Mouse (Mus musculus): ENCODE results near the gene Mpeg1. TPM values are rescaled to one million over a fixed set of nuclear protein-coding genes. Genes with fewer than 3 reads are reported as not detected.

Gene Mpeg1
- polyA plus RNA-seq, 1 experiment = 0.02 TPM

DNA sequence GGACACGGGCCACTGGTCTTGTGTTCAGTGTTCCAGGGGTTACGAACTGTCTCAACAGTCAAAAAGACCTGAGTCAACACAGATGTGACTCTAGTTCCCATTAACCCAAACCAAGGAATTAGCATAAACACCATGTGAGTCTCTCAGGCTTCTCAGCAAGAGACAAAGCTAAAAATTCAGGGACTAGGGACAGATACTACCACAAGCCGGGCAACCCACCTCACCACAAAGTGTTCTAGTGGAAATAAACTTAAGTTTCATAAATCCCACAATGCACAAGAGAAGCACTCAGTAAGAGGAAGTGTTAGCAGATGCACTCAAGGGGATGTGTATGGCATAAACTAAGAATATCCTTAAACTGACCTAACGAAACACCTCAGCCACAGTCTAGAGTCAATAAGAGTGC, 25.6 kb upstream of the Mpeg1 start:
- Histone ChIP-seq H3K4me3 (replicated peaks) (no peak overlapping the region), H3K27me3 (ENCODE audit: control insufficient read depth) (no peaks in the 10 kb centered on the region), H3K4me1 (ENCODE audit: control insufficient read depth) (no peaks in the 10 kb centered on the region), H3K9me3 (ENCODE audit: control insufficient read depth, low read length) (no peaks in the 10 kb centered on the region), H3K36me3 (ENCODE audit: control insufficient read depth) (no peaks in the 10 kb centered on the region)
- TF ChIP-seq TAL1 (IDR thresholded peaks at IDR 0.05; ENCODE audit: low read length) = no peak
- TF ChIP-seq GATA1 (IDR thresholded peaks at IDR 0.05; ENCODE audit: low read length) = no peak

DNA sequence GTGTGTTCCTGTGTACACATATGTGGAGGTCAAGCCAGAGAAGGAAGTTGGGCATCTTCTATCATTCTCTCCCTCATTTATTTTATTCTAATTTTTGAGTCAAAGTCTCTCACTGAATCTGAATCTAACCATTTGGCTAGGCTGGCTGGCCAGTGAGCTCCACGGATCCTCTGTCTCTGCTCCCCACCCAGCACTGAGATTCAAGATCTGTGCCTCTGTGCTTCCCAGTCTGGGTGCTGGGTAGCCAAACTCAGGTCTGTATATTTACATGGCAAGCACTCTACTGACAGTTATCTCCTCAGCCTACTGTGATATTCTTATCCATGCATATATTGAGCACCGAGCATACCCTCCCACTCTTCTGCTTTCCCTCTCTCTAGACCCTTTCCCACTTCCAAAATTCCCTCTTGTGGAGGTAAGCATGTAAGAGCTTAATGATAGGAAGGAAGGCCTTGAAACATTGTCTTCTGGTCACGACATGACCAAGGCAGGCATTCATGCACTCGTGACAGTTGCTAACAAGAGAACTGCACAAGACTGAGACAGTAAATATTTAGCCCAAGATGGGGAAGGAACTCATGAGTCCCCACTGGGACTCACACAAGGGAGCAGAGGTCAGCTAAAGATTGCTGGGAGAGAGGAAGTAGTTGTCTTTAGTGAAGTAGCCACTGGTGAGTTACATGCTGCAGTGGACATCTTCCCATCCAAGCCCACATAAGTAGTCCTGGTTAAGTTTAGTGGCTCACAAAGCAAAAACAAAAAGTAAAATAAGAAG, 24.6 kb upstream of the Mpeg1 start:
- no peaks in the 10 kb centered on the region for H3K9me3 ChIP-seq (ENCODE audit: control insufficient read depth, low read length)

DNA sequence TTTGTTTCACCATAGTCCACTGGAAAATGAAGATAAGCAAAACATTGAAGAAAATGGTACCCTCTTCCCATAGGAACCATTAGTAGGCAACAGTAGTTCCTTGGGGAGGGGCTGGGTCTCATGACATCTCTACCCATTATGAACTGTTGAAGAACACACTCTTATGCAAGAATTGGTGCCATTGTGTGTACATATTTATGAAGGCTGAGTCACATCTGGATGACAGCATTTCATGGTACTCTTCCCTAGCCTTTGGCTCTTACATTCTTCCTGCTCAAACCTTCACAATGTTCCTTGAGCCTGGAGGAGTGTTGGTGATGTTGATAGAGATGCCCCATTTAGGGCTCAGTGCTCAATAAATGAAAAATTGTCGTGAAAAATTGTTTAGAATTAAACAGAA, 21.0 kb upstream of the Mpeg1 start:
- TF ChIP-seq TAL1 (IDR thresholded peaks at IDR 0.05; ENCODE audit: low read length) (no peak), GATA1 (IDR thresholded peaks at IDR 0.05; ENCODE audit: low read length) (no peak)
- Histone ChIP-seq H3K4me1 (ENCODE audit: control insufficient read depth) (no peaks in the 10 kb centered on the region), H3K9me3 (ENCODE audit: control insufficient read depth, low read length) (no peaks in the 10 kb centered on the region)

More for the DNA sequence above, 24.6 kb upstream of the Mpeg1 start:
- Histone ChIP-seq H3K4me1 (ENCODE audit: control insufficient read depth) (no peaks in the 10 kb centered on the region), H3K36me3 (ENCODE audit: control insufficient read depth) (no peaks in the 10 kb centered on the region), H3K4me3 (replicated peaks) (no peak overlapping the region), H3K27me3 (ENCODE audit: control insufficient read depth) (no peaks in the 10 kb centered on the region)
- TF ChIP-seq TAL1 (IDR thresholded peaks at IDR 0.05; ENCODE audit: low read length) (no peak), GATA1 (IDR thresholded peaks at IDR 0.05; ENCODE audit: low read length) (no peak)

DNA sequence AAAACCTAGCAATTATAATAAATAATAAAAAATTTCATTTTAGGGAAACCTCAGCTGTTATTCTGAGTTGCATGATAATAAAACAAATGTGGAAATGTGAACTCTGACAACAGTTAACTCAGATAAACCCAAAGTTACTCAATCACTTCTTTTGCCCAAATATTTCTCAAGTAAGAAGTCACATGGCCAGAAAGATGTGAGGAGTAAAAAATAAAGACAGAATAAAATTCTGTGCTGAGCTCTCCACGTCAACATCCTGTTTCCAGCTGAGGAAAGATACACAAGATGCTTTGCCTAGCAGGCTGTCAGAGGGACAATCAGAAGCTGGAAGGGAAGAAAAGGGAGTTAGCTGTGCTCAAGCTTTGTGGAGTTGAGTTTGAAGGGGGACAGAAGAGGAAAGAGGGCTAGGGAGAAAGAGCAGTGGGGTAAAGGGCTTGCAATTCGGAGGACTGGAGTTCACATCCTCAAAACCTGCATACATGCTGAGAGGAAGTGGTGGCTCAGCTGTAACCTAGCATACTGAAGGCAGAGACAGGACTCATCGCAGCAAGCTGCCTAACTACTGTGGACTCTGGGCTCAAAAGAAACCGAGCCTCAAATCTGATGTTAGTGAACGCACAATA, 20.4 kb upstream of the Mpeg1 start:
- Histone ChIP-seq H3K4me3 (replicated peaks) (no peak overlapping the region), H3K9me3 (ENCODE audit: control insufficient read depth, low read length) (no peaks in the 10 kb centered on the region), H3K36me3 (ENCODE audit: control insufficient read depth) (no peaks in the 10 kb centered on the region), H3K27me3 (ENCODE audit: control insufficient read depth) (no peaks in the 10 kb centered on the region), H3K4me1 (ENCODE audit: control insufficient read depth) (no peaks in the 10 kb centered on the region)
- no peak for TF ChIP-seq GATA1 (IDR thresholded peaks at IDR 0.05; ENCODE audit: low read length)
- TF ChIP-seq TAL1 (IDR thresholded peaks at IDR 0.05; ENCODE audit: low read length) = no peak

More for the DNA sequence above, 21.0 kb upstream of the Mpeg1 start:
- H3K4me3 ChIP-seq (replicated peaks) = no peak overlapping the region
- no peaks in the 10 kb centered on the region for H3K36me3 ChIP-seq (ENCODE audit: control insufficient read depth)
- no peaks in the 10 kb centered on the region for H3K27me3 ChIP-seq (ENCODE audit: control insufficient read depth)

DNA sequence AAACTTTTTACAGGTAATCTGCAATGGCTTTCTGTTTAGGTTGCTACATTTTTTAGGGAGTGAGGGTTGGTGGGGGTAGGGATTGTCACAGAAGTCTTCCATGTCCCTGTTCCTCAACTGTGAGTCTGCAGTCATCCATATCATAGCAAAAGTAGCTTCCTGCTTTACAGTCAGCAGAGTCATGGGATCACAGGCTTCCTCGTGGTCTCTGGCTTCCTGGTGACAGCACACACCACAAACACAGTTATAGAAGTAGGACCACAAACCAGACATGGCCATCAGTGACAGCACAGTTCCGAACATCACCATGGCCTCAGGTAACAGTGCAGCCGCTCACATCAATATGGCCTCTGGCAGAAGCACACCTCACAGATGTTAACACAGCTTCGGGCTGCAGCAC, 18.0 kb upstream of the Mpeg1 start:
- Histone ChIP-seq H3K36me3 (ENCODE audit: control insufficient read depth) (no peaks in the 10 kb centered on the region), H3K9me3 (ENCODE audit: control insufficient read depth, low read length) (no peaks in the 10 kb centered on the region), H3K4me3 (replicated peaks) (no peak overlapping the region), H3K27me3 (ENCODE audit: control insufficient read depth) (no peaks in the 10 kb centered on the region), H3K4me1 (ENCODE audit: control insufficient read depth) (no peaks in the 10 kb centered on the region)
- TF ChIP-seq GATA1 (IDR thresholded peaks at IDR 0.05; ENCODE audit: low read length) (no peak), TAL1 (IDR thresholded peaks at IDR 0.05; ENCODE audit: low read length) (no peak)

DNA sequence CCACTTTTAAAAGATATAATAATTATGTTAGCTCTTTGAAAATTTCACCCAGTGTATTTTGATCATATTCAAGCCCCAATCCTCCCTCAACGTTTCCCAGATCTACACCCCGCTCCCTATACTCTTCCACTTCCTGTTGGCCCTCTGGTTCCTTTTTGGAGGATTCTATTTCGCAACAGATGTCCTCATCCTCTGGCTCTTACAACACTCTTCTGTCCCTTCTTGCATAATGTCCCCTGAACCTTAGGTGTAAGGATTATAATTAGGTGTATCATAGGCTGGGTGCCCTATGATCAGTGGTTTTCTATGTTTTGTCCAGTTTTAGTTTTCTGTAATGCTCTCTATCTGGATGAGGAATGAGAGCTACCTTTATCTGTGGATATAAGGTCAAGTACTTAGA, 15.6 kb upstream of the Mpeg1 start:
- Histone ChIP-seq H3K36me3 (ENCODE audit: control insufficient read depth) (no peaks in the 10 kb centered on the region), H3K9me3 (ENCODE audit: control insufficient read depth, low read length) (no peaks in the 10 kb centered on the region), H3K4me3 (replicated peaks) (no peak overlapping the region), H3K27me3 (ENCODE audit: control insufficient read depth) (no peaks in the 10 kb centered on the region), H3K4me1 (ENCODE audit: control insufficient read depth) (no peaks in the 10 kb centered on the region)
- TF ChIP-seq TAL1 (IDR thresholded peaks at IDR 0.05; ENCODE audit: low read length) (no peak), GATA1 (IDR thresholded peaks at IDR 0.05; ENCODE audit: low read length) (no peak)

DNA sequence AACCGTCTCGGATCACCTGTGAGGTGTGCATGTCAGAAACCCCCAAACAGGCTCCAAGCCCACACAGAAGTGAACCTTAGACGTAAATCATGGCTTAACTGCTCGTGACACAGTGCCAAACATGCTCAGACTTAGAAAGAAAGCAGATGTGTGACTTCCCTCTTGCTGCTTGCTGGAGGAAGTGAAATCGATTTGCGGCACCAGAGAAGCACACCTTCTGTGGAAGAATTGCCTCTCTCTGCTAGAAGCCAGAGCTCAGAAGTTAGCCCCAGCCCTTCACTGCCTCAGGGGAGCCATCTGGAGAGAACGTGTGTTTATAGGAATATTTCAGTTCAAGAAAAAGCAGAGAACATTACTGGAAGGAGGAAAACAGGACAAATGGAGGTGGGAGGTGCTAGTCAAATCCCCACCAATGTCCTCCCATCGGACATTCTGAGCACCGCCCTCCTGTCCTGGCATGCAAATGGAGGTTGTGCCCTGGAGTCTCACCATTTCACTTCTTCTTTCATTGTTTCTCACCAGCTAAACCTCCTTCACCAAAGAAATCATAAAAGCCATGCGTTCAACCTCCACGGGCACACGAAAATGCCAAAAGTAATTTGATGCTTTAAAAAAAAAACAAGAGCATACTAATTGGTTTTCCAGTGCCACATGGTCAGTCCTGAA, 3.0 kb upstream of the Mpeg1 start:
- no peaks in the 10 kb centered on the region for H3K27me3 ChIP-seq (ENCODE audit: control insufficient read depth)
- H3K4me3 ChIP-seq (replicated peaks) = no peak overlapping the region
- no peak for TF ChIP-seq TAL1 (IDR thresholded peaks at IDR 0.05; ENCODE audit: low read length)
- no peak for TF ChIP-seq GATA1 (IDR thresholded peaks at IDR 0.05; ENCODE audit: low read length)
- no peaks in the 10 kb centered on the region for H3K9me3 ChIP-seq (ENCODE audit: control insufficient read depth, low read length)
- H3K36me3 ChIP-seq (ENCODE audit: control insufficient read depth) = no peaks in the 10 kb centered on the region
- H3K4me1 ChIP-seq (ENCODE audit: control insufficient read depth) = no peaks in the 10 kb centered on the region

DNA sequence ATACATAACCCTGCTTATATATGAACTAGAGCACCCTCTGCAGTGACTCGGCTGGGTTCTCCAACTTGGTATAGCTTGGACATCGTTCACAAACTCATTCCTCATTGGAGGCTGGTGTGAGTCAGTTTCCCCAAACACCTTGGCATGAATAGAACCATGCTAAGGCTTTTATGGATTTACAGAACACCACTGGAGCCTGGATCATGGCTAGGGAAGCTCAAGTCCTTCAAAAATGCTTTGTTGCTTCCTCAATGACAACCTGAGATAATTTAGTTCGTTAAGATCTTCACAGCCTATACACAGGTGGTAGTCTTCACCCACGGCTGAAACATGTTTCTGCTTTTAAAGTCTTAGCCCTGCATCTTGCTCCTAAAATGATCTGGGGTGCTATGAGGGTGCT, 1.1 kb upstream of the Mpeg1 start:
- no peaks in the 10 kb centered on the region for H3K36me3 ChIP-seq (ENCODE audit: control insufficient read depth)
- H3K9me3 ChIP-seq (ENCODE audit: control insufficient read depth, low read length) = no peaks in the 10 kb centered on the region
- H3K4me1 ChIP-seq (ENCODE audit: control insufficient read depth) = no peaks in the 10 kb centered on the region
- H3K4me3 ChIP-seq (replicated peaks) = no peak overlapping the region
- H3K27me3 ChIP-seq (ENCODE audit: control insufficient read depth) = no peaks in the 10 kb centered on the region
- TF ChIP-seq TAL1 (IDR thresholded peaks at IDR 0.05; ENCODE audit: low read length) = no peak
- no peak for TF ChIP-seq GATA1 (IDR thresholded peaks at IDR 0.05; ENCODE audit: low read length)
